Mouse (Mus musculus) spleen, adult 2 months (tissue): ENCODE data around the gene Ddx3x. TPM values are rescaled to one million over a fixed set of nuclear protein-coding genes. Genes with fewer than 3 reads are reported as not detected.

Experiments used
- DNase-seq, 2 experiments: peaks; one replicate each; pipeline versions ENCODE4 v3.0.0 to v3.0.0-alpha.2; 2012 to 2021; ENCODE audit warnings: low spot score in 2 of 2, low read depth in 1 of 2
- H3K27ac ChIP-seq: fragments of 200-500 bp; 2 replicates; pipeline ENCODE4 v1.5.1; 2012; ENCODE audit warnings: low read length, inconsistent platforms; ENCODE audit not compliant: insufficient read depth
- H3K27me3 ChIP-seq: fragments of 200-500 bp; 2 replicates; pipeline ENCODE4 v1.6.1; 2012; ENCODE audit warnings: mild to moderate bottlenecking, moderate library complexity, low read length, inconsistent platforms; ENCODE audit not compliant: control insufficient read depth, insufficient read depth
- H3K36me3 ChIP-seq: fragments of 200-500 bp; 2 replicates; pipeline ENCODE4 v1.6.1; 2012; ENCODE audit warnings: mild to moderate bottlenecking, low read length, inconsistent platforms; ENCODE audit not compliant: control insufficient read depth, insufficient read depth
- H3K4me1 ChIP-seq: fragments of 200-500 bp; 2 replicates; pipeline ENCODE4 v1.6.1; 2011; ENCODE audit warnings: inconsistent platforms; ENCODE audit not compliant: control insufficient read depth, insufficient read depth, insufficient read length
- H3K4me3 ChIP-seq: fragments of 200-500 bp; 2 replicates; pipeline ENCODE4 v1.5.1; 2011; ENCODE audit warnings: mild to moderate bottlenecking, inconsistent platforms; ENCODE audit not compliant: insufficient read depth, insufficient read length; ENCODE audit errors: extremely low read depth
- CTCF ChIP-seq: fragments of 200-500 bp; IDR thresholded peaks from 2 replicates; pipeline ENCODE4 v1.5.1; 2011; ENCODE audit warnings: mild to moderate bottlenecking, inconsistent platforms; ENCODE audit not compliant: insufficient read depth, insufficient read length, insufficient replicate concordance; ENCODE audit errors: extremely low read depth
- POLR2A ChIP-seq: fragments of 200-500 bp; IDR thresholded peaks from 2 replicates; pipeline ENCODE4 v1.6.1; 2011; ENCODE audit warnings: low read depth, low read length, inconsistent platforms
- WGBS: fragments of 180-500 bp; shearing (Covaris S2); methylation state at CpG from one replicate; pipeline ENCODE4 v1.1.7; 2018; 5-methylcytosine and 5-hydroxymethylcytosine counted together
- polyA plus RNA-seq: library from polyadenylated mRNA; depleted of rRNA; stranded (reverse); fragments of >200 nt; gene quantifications from 2 replicates; pipeline ENCODE4 v1.2.3, GENCODE M21; 2012; rRNA removed

Ddx3x gene
- polyA plus RNA-seq, 1 experiment: 12.1 TPM

DNA sequence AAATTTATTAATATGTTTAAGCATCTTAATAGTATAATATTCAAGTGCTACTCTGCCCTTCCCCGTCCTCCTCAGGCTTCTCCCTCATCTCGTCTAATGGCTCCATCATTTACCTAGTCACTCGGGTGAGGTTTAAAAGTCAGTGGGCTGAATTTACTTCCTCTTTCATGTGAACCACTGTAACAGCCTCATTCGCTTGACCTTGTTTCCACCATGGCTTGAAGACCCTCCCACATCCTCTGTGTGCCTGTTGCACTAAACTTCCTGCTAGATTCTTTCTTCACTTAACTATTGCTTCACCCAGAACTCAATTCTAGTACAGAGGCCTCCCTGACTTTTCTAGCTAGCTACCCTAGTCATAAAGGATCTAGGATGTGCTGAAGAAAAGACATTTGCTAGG, 30.6 kb downstream of the Ddx3x start:
- H3K4me1 ChIP-seq: peaks cover 4% of the 10 kb centered on the region; the same call in 1 of the 2 replicates
- no peak overlapping the region for H3K4me3 ChIP-seq
- H3K27ac ChIP-seq: peak overlapping the region; percentile 57; the same call in 1 of the 2 replicates
- TF ChIP-seq CTCF (no peak), POLR2A (no peak)
- 23% methylated on average over 4 of the region's 4 CpGs for WGBS
- peak; percentile 31 to 42 for DNase-seq
- no peaks in the 10 kb centered on the region for H3K36me3 ChIP-seq
- H3K27me3 ChIP-seq: no peaks in the 10 kb centered on the region

DNA sequence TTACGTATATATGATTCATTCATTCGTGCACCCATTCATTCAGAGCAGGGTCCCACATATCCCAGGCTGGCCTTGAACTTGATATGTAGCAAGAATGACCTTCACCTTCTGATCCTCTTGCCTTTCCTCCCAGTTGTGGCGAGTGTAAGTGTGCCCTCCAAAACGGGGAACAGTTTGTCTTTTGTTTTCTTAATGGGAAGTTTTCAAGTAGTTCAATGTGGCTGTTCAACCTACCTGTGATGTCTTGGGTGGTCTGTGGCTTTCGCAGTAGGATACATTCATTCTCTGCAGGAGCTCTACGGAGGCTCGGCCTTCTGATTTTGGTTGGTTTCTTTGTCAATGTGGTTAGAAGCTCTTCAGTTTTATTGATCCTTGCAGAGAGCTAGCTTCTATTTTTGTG, 48.8 kb downstream of the Ddx3x start:
- TF ChIP-seq POLR2A (no peak), CTCF (no peak)
- H3K36me3 ChIP-seq: no peaks in the 10 kb centered on the region
- H3K27me3 ChIP-seq: no peaks in the 10 kb centered on the region
- WGBS: 78% methylated on average over 7 of the region's 7 CpGs
- H3K4me1 ChIP-seq: no peaks in the 10 kb centered on the region
- no peak overlapping the region for H3K4me3 ChIP-seq
- DNase-seq: no peak
- H3K27ac ChIP-seq: no peak overlapping the region

Other genes with a start within 250 kb of the Ddx3x start
- 4.8 and 4.9 TPM in 2 replicates for gene Usp9x, start 209.5 kb upstream of the Ddx3x start, polyA plus RNA-seq
- 0.51 and 0.75 TPM in 2 replicates for gene Nyx, start 185.1 kb downstream of the Ddx3x start, polyA plus RNA-seq